Mouse (Mus musculus) urinary bladder, postnatal 36 days (tissue): ENCODE data around the gene Sugct.
"Not testable (repeated sequence)": the region's sequence is repeated elsewhere in the genome, so short reads cannot be mapped to it uniquely, and the experiment has no call there.

Experiments used
- DNase-seq, 2 experiments: peaks; one replicate each; pipeline ENCODE4 v3.0.0; 2022; ENCODE audit warnings: low spot score in 2 of 2, mixed read lengths in 1 of 2

Gene Sugct

GRCm38 (mm10) chr13:17604670-17605069, 90.7 kb downstream of the Sugct start:
- DNase-seq: no peak

- DNase-seq: no peak
Observed at GRCm38 (mm10) chr13:17603756-17604155, 91.6 kb downstream of the Sugct start.

- DNase-seq: no peak
Observed at GRCm38 (mm10) chr13:17585267-17585913, 110.0 kb downstream of the Sugct start.

- DNase-seq: no peak
Observed at GRCm38 (mm10) chr13:17584804-17585203, 110.5 kb downstream of the Sugct start.

- DNase-seq: no peak
Observed at GRCm38 (mm10) chr13:17581684-17582083, 113.7 kb downstream of the Sugct start.

GRCm38 (mm10) chr13:17559357-17559756, 136.0 kb downstream of the Sugct start:
- DNase-seq: no peak

- DNase-seq: no peak
Observed at GRCm38 (mm10) chr13:17536341-17536740, 159.0 kb downstream of the Sugct start.

GRCm38 (mm10) chr13:17534871-17535270, 160.5 kb downstream of the Sugct start:
- DNase-seq: no peak

GRCm38 (mm10) chr13:17534469-17534868, 160.9 kb downstream of the Sugct start:
- DNase-seq: no peak

GRCm38 (mm10) chr13:17511184-17511778, 184.1 kb downstream of the Sugct start:
- DNase-seq: no peak

- DNase-seq: no peak
Observed at GRCm38 (mm10) chr13:17494936-17495335, 200.4 kb downstream of the Sugct start.

GRCm38 (mm10) chr13:17494056-17494574, 201.2 kb downstream of the Sugct start:
- DNase-seq: no peak

GRCm38 (mm10) chr13:17457981-17458380, 237.4 kb downstream of the Sugct start:
- not testable (repeated sequence) for DNase-seq

GRCm38 (mm10) chr13:17432139-17432916, 263.0 kb downstream of the Sugct start:
- peak in 1 of 2 experiments; percentile 6 for DNase-seq

- no peak for DNase-seq
Observed at GRCm38 (mm10) chr13:17421875-17422274, 273.5 kb downstream of the Sugct start.

GRCm38 (mm10) chr13:17420557-17420956, 274.8 kb downstream of the Sugct start:
- DNase-seq: no peak

- DNase-seq: no peak
Observed at GRCm38 (mm10) chr13:17342836-17343235, 352.5 kb downstream of the Sugct start.

- DNase-seq: no peak
Observed at GRCm38 (mm10) chr13:17335885-17336540, 359.3 kb downstream of the Sugct start.

GRCm38 (mm10) chr13:17326863-17327262, 368.5 kb downstream of the Sugct start:
- DNase-seq: no peak

GRCm38 (mm10) chr13:17301590-17301989, 393.8 kb downstream of the Sugct start:
- DNase-seq: no peak

- no peak for DNase-seq
Observed at GRCm38 (mm10) chr13:17297462-17298005, 397.8 kb downstream of the Sugct start.

GRCm38 (mm10) chr13:17296912-17297311, 398.4 kb downstream of the Sugct start:
- DNase-seq: no peak
